Mouse (Mus musculus): ENCODE data around the gene Dcst2.

Dcst2 gene

GRCm38 (mm10) chr3:89365153-89365485 lies 3.3 kb downstream of the Dcst2 start, which contains the start of gene Dcst1:
Gene Dcst1 (minus strand): TSS chr3:89365253.
- DNase-seq = no peak

- DNase-seq = no peak
These were observed 4.0 kb downstream of the Dcst2 start for GRCm38 (mm10) chr3:89365486-89366414.

- no peak for DNase-seq
These were observed 5.6 kb downstream of the Dcst2 start for GRCm38 (mm10) chr3:89367338-89367737.

GRCm38 (mm10) chr3:89373581-89374231 lies 11.9 kb downstream of the Dcst2 start:
- no peak for DNase-seq

GRCm38 (mm10) chr3:89377831-89378230 lies 16.1 kb downstream of the Dcst2 start:
- peak in 1 of 2 experiments; percentile 15 for DNase-seq

GRCm38 (mm10) chr3:89378394-89379067 lies 16.8 kb downstream of the Dcst2 start:
- peak; percentile 67 to 77 for DNase-seq

GRCm38 (mm10) chr3:89379388-89380131 lies 17.8 kb downstream of the Dcst2 start:
- DNase-seq = peak in 1 of 2 experiments; percentile 21

- no peak for DNase-seq
These were observed 18.5 kb downstream of the Dcst2 start for GRCm38 (mm10) chr3:89380291-89380690.

GRCm38 (mm10) chr3:89380711-89381110 lies 18.9 kb downstream of the Dcst2 start:
- DNase-seq = no peak

GRCm38 (mm10) chr3:89381233-89381632 lies 19.5 kb downstream of the Dcst2 start:
- no peak for DNase-seq

- no peak for DNase-seq
These were observed 20.5 kb downstream of the Dcst2 start for GRCm38 (mm10) chr3:89382033-89382882.

- peak in 1 of 2 experiments; percentile 10 for DNase-seq
These were observed 21.2 kb downstream of the Dcst2 start for GRCm38 (mm10) chr3:89382950-89383349.

- DNase-seq = peak in 1 of 2 experiments; percentile 36
These were observed 22.0 kb downstream of the Dcst2 start for GRCm38 (mm10) chr3:89383651-89384255.

- DNase-seq = no peak
These were observed 22.7 kb downstream of the Dcst2 start for GRCm38 (mm10) chr3:89384331-89385076.

GRCm38 (mm10) chr3:89385451-89385850 lies 23.7 kb downstream of the Dcst2 start:
- peak in 1 of 2 experiments; percentile 16 for DNase-seq

- DNase-seq = peak in 1 of 2 experiments; percentile 31
These were observed 25.0 kb downstream of the Dcst2 start for GRCm38 (mm10) chr3:89386438-89387420.

GRCm38 (mm10) chr3:89387632-89388031 lies 25.9 kb downstream of the Dcst2 start:
- DNase-seq = peak in 1 of 2 experiments; percentile 35

- peak; percentile 58 to 73 for DNase-seq
These were observed 26.5 kb downstream of the Dcst2 start for GRCm38 (mm10) chr3:89388134-89388881.

Measured in cerebellum, postnatal 25 days (tissue).